Mouse (Mus musculus) forebrain, embryonic 14.5 days (tissue): Measurements from ENCODE around the gene Cdkn2a. TPM values are rescaled to one million over a fixed set of nuclear protein-coding genes. Genes with fewer than 3 reads are reported as not detected.

Source experiments
- ATAC-seq: fragments of 200-750 bp; cut with Nextera tagmentation; 2 replicates; pipeline ENCODE4 v1.8.0; 2017; ENCODE audit warnings: mild to moderate bottlenecking, moderate library complexity
- DNase-seq: peaks from one replicate; pipeline ENCODE4 v3.0.0-alpha.2; 2015; ENCODE audit warnings: low spot score
- H3K27ac ChIP-seq: fragments of 300-500 bp; sonication (generic); 2 replicates; pipeline ENCODE4 v1.5.1; 2014; ENCODE audit warnings: low read depth, mild to moderate bottlenecking, control low read depth, low read length, moderate library complexity
- H3K27me3 ChIP-seq: fragments of 300-500 bp; sonication (generic); replicated peaks from 2 replicates; pipeline ENCODE4 v1.6.1; 2014; ENCODE audit warnings: low read length, control low read depth, mixed read lengths; ENCODE audit not compliant: control insufficient read depth, insufficient read depth
- H3K36me3 ChIP-seq: fragments of 300-500 bp; sonication (generic); 2 replicates; pipeline ENCODE4 v1.6.1; 2014; ENCODE audit warnings: low read length, control low read depth; ENCODE audit not compliant: control insufficient read depth, insufficient read depth
- H3K4me1 ChIP-seq: fragments of 300-500 bp; sonication (generic); 2 replicates; pipeline ENCODE4 v1.6.1; 2014; ENCODE audit warnings: antibody characterized with exemption, low read length, control low read depth; ENCODE audit not compliant: control insufficient read depth, insufficient read depth
- H3K4me2 ChIP-seq: fragments of 300-500 bp; sonication (generic); 2 replicates; pipeline ENCODE4 v1.6.1; 2014; ENCODE audit warnings: mild to moderate bottlenecking, control low read depth, low read length
- H3K4me3 ChIP-seq: fragments of 300-500 bp; sonication (generic); 2 replicates; pipeline ENCODE4 v1.5.1; 2014; ENCODE audit warnings: low read depth, low read length, control low read depth
- H3K9ac ChIP-seq: fragments of 300-500 bp; sonication (generic); 2 replicates; pipeline ENCODE4 v1.6.1; 2014; ENCODE audit warnings: mild to moderate bottlenecking, low read length, control low read depth, moderate library complexity
- H3K9me3 ChIP-seq: fragments of 300-500 bp; sonication (generic); replicated peaks from 2 replicates; pipeline ENCODE4 v1.6.1; 2016; ENCODE audit warnings: low read length, control low read depth, mixed read lengths; ENCODE audit not compliant: control insufficient read depth
- WGBS: fragments of 180-500 bp; shearing (Covaris S2); extraction: QIAGEN DNeasy Blood & Tissue Kit; methylation state at CpG from one replicate; pipeline ENCODE4 v1.1.7; 2014; 5-methylcytosine and 5-hydroxymethylcytosine counted together
- polyA plus RNA-seq: library from polyadenylated mRNA; unstranded; fragments of >200 nt; fragmentation: Nextera tagmentation; extraction: Ambion mirVana; gene quantifications from 2 replicates; pipeline ENCODE4 v1.2.1, GENCODE M21; 2014

The Cdkn2a gene
- polyA plus RNA-seq, 1 experiment from 2014 or later = not detected

DNA sequence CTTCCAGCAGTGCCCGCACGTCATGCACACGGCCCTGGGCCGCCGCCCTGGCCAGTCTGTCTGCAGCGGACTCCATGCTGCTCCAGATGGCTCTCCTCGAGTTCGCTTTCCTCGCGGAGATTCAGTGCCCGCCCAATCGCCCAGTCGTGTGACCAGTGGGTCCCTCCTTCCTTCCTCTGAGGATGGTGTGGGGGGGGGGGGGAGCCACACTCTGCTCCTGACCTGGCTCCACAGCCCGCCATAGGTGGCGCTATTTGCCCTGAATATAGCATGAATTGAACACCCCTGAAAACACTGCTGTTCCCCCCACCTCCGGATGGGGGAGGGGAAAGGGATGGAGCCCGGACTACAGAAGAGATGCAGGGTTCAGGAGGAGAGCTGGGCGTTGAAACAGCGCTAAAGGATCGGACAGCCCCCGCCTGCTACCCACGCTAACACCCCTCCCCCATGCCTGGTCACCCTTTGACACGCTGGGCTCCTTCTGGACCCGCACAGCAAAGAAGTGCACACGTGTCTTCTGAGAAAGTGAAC, 12.4 kb downstream of the Cdkn2a start:
- Histone ChIP-seq H3K36me3 (no peaks in the 10 kb centered on the region), H3K9me3 (no peaks in the 10 kb centered on the region), H3K9ac (no peak overlapping the region), H3K27ac (no peak overlapping the region), H3K4me3 (no peak overlapping the region), H3K4me2 (no peak overlapping the region), H3K4me1 (0 out of 2 replicates have a peak, but pooled peaks cover 2% of the 10 kb centered on the region), H3K27me3 (peaks cover 78% of the 10 kb centered on the region)
- WGBS = under 1% methylated on average over 25 of the region's 25 CpGs
- DNase-seq = no peak
- ATAC-seq = peak; percentile 76

DNA sequence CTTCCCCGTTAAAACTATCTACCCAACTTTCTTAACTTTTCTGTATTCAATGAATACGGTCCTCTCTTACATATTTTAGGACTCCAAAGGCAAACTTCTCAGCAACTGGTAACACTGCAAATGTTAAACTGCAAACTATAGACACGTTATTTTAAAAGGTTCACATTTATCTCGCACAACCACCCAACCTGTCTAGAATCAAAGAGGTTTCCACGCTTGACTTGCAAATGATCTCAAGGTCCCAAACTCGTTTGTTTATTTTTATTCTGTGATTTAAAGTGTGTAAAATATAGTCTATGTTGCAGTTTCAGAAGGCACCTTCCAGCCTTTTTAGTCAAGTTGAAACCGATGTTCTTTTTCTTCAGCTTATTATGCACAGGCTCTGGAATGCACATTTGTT, 13.2 kb downstream of the Cdkn2a start:
- Histone ChIP-seq H3K4me3 (no peak overlapping the region), H3K27ac (no peak overlapping the region), H3K4me1 (0 out of 2 replicates have a peak, but pooled peaks cover 2% of the 10 kb centered on the region), H3K9ac (no peak overlapping the region), H3K36me3 (no peaks in the 10 kb centered on the region), H3K9me3 (no peaks in the 10 kb centered on the region), H3K27me3 (peaks cover 81% of the 10 kb centered on the region), H3K4me2 (no peak overlapping the region)
- ATAC-seq (no peak), DNase-seq (no peak)
- 3% methylated on average over 7 of the region's 7 CpGs for WGBS

DNA sequence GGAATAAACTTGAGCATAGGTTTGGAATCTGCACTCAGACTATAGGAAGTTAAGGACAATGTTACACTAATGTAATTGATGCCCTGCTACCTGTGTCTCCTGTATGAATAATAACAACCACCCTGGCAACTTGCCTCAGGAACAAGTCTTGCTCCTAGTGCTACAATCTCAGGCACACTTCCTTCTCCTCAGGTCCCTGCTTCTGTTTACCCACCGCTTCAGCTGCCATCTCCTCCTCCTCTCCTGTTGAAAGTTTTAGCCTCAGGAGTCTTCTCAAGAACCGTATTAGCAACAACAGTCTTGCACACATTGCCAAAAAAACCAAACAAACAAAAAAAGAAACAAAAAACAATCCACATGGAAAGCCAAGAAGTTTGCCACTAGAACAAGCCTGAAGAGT, 14.8 kb downstream of the Cdkn2a start:
- H3K27me3 ChIP-seq = peaks cover 87% of the 10 kb centered on the region
- H3K36me3 ChIP-seq = no peaks in the 10 kb centered on the region
- 0% methylated on average over 2 of the region's 2 CpGs for WGBS
- H3K4me2 ChIP-seq = no peak overlapping the region
- no peak overlapping the region for H3K27ac ChIP-seq
- H3K4me1 ChIP-seq = 0 out of 2 replicates have a peak, but pooled peaks cover 2% of the 10 kb centered on the region
- H3K4me3 ChIP-seq = no peak overlapping the region
- H3K9me3 ChIP-seq = no peaks in the 10 kb centered on the region
- ATAC-seq (no peak), DNase-seq (no peak)
- H3K9ac ChIP-seq = no peak overlapping the region

DNA sequence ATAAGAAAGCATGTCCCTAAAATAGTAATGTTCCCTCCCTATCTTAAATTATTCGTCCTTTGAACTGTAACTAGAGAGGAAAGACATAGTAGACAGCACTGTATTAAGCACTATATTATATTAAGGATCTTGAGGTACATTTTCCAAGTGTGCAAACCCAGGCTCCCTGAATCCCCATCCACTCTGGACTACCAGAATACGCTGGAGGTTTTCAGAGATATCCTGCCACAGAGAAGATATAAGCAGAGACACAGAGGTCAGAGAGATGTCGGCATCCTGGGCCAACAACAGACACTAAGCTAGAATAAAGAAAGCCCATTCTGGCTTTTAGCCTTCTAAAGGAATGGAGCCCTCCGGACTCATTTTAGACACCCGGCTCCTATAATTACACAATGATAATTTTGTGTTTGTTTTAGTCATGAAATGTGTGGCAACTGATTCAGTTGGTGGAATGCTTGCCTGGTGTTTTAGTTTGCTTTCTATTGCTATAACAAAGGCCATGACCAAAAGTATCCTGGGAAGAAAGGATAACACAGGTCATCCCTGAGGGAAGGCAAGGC, 17.0 kb downstream of the Cdkn2a start:
- Histone ChIP-seq H3K9ac (no peak overlapping the region), H3K27ac (no peak overlapping the region), H3K4me1 (0 out of 2 replicates have a peak, but pooled peaks cover 2% of the 10 kb centered on the region), H3K9me3 (no peaks in the 10 kb centered on the region), H3K36me3 (no peaks in the 10 kb centered on the region), H3K27me3 (peaks cover 91% of the 10 kb centered on the region), H3K4me2 (no peak overlapping the region), H3K4me3 (no peak overlapping the region)
- no peak for DNase-seq
- 3% methylated on average over 5 of the region's 5 CpGs for WGBS
- no peak for ATAC-seq

DNA sequence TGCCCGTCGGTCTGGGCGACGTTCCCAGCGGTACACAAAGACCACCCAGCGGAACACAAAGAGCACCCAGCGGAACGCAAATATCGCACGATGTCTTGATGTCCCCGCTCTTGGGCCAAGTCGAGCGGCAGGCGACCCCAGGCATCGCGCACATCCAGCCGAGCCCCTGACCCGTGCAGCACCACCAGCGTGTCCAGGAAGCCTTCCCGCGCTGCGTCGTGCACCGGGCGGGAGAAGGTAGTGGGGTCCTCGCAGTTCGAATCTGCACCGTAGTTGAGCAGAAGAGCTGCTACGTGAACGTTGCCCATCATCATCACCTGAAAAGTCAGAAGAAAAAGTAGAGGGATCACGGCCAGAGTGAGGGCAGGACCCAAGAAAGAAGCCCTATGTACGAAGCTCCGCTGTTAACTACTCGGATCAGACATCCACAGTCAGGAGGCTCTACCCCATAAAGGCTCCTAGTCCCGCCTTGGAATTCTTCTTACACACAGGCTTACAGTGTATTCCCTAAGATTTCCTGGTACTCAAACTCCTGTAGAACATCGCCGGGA, 17.7 kb downstream of the Cdkn2a start:
- no peak for DNase-seq
- WGBS = under 1% methylated on average over 37 of the region's 37 CpGs
- no peak overlapping the region for H3K4me2 ChIP-seq

DNA sequence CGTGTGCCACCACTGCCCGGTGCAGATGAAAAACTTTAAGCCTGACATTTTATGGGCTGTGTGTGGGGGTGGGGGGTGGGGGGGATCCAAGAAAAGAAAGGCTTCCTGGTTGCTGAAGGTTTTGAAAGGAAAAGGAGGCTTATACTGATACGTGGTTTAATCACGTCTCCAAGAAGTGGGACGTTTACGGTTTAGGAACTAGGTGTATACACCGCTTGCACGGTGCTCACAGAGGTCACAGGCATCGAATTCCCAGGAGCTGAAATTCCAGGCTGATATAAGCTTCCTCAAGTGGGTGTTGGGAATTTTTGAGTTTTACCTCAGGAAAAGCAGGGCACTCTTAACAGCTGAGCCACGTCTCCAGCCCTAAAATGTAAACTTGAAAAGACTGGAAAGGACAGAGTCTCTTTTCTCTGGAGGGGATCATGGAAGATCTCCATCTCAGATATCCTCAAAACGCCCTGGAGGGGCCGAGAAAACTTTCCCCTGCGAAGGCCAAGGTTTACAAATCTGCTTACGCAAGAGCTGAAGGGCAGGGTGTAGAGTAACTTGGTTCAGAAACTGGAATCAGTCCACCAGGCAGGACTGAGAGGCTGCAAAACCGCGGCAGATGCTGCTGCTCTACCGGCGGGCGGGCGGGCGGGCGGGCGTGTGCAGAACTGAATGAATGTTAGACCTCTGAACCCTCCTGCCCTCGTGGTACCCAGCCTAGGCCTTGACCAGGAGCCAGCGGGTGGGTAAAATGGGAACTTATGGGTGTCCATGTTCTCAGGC, 18.5 kb downstream of the Cdkn2a start:
- Histone ChIP-seq H3K4me2 (no peak overlapping the region), H3K4me1 (no peaks in the 10 kb centered on the region), H3K9ac (no peak overlapping the region), H3K9me3 (no peaks in the 10 kb centered on the region), H3K36me3 (no peaks in the 10 kb centered on the region), H3K27ac (no peak overlapping the region), H3K27me3 (peaks cover 89% of the 10 kb centered on the region), H3K4me3 (no peak overlapping the region)
- no peak for DNase-seq
- WGBS = under 1% methylated on average over 25 of the region's 25 CpGs
- ATAC-seq = no peak

More for the DNA sequence above, 17.7 kb downstream of the Cdkn2a start:
- Histone ChIP-seq H3K9ac (no peak overlapping the region), H3K27me3 (peaks cover 90% of the 10 kb centered on the region), H3K36me3 (no peaks in the 10 kb centered on the region), H3K9me3 (no peaks in the 10 kb centered on the region), H3K4me3 (no peak overlapping the region), H3K27ac (no peak overlapping the region), H3K4me1 (no peaks in the 10 kb centered on the region)
- ATAC-seq = no peak

DNA sequence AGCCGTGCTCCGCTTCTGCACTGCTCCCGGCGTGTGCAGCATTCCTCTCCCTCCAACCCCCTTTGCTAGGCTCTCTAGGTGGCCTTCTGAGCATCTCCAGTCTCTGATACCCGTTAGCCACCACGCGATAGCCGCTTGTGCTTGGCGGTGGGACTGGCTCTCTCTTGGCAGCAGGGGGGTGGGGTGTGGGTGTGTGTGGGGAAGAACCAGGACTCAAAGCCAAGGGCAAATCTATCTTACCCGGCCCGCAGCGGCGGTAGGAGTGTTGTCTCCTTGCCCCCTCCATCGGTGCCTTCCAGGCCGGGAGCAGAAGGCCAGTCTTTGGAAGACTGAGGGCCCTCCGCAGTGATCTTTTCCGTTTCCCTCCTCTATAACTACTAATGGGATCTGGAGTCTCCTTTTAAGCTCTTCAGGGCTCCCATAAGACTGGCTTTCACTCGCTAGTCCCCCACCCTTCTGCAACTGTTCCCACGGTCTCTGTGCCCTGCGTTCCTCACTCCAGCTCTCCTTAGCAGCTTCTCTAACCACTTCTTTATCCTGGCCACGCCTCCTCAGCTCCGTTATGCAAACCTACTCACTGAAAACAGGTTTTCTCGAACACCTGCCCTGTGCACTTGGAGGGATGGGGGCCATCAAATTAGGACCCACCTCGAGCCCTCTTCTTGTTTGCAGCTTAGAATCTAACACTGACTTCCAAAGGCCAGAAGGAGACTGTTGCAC, 19.5 kb downstream of the Cdkn2a start:
- under 1% methylated on average over 24 of the region's 24 CpGs for WGBS
- no peak for DNase-seq
- Histone ChIP-seq H3K4me3 (no peak overlapping the region), H3K27me3 (peaks cover 93% of the 10 kb centered on the region), H3K4me1 (no peaks in the 10 kb centered on the region), H3K36me3 (no peaks in the 10 kb centered on the region), H3K9me3 (no peaks in the 10 kb centered on the region), H3K4me2 (no peak overlapping the region), H3K9ac (no peak overlapping the region), H3K27ac (no peak overlapping the region)
- peak; percentile 21; the same call in 1 of the 2 replicates for ATAC-seq

DNA sequence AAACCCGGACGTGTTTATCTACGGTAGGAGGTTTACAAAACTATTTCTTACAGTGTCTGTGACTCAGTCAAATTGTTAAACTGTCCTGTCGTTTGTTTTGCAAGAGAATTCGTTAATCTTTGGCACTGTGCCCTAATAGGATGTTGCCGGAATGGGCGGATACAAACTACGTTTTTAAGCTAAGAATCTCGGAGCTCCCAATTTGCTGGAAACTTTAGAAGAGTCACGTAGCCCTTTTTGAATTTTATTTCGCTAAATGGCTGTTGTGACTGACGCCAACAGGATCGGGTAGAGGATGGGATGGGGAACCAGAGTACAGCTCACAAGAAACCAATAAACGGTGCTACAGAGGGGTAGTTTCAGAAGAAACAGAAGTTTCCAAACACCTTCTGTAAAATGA, 20.4 kb downstream of the Cdkn2a start:
- H3K9me3 ChIP-seq = no peaks in the 10 kb centered on the region
- no peak for DNase-seq
- no peak overlapping the region for H3K27ac ChIP-seq
- WGBS = under 1% methylated on average over 14 of the region's 14 CpGs
- H3K4me1 ChIP-seq = no peaks in the 10 kb centered on the region
- no peak for ATAC-seq
- no peak overlapping the region for H3K4me3 ChIP-seq
- H3K9ac ChIP-seq = no peak overlapping the region
- H3K27me3 ChIP-seq = peaks cover 88% of the 10 kb centered on the region
- no peak overlapping the region for H3K4me2 ChIP-seq
- no peaks in the 10 kb centered on the region for H3K36me3 ChIP-seq
